Mouse (Mus musculus): Measurements from ENCODE around the gene Drap1. TPM values are rescaled to one million over a fixed set of nuclear protein-coding genes. Genes with fewer than 3 reads are reported as not detected.
A peak's percentile ranks its signal among the peaks of the same experiment; 100 is the strongest.

Drap1 gene
- total RNA-seq, 2 experiments from 2014 or later = 25.4 to 31.0 TPM

DNA sequence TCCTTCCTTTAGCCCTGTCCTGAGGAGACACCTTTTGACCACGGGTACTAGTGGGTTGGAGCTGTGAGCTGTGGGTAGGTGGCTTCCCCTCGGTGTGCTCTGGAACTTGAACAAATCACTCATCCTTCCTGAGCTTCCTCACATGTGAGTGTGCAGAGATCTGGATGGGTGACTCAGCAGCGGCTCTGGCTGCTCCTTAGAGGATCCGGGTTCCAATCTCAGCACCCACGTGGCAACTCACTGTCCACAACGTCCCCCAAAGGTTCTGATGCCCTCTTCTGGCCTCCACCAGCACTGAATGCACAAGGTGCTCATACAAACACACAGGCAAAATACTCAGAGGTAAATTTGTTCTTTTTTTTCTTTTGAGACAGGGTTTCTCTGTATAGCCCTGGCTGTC is 27.0 kb upstream of the Drap1 start:
- no peak for ATAC-seq (replicated peaks; ENCODE audit: low FRiP score, poor library complexity, severe bottlenecking)

DNA sequence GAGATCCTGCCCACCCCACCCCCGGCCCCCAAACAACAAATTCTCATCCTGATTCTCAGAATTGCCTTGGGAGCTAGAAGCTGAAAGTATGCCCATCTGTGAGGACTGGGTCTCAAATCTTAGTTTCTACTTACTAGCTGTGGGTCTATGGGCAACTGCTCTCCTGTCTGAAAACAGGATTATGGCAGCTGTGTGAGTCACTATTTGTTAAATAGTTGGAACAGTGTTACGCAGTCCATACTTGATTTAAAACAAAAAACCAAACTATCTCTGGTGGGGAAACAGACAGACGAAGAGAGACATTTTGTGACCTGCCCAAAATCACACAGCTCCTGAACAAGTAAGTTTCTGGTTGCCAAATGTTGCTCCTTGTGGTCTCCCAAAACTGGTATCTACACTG is 24.9 kb upstream of the Drap1 start:
- no peak for ATAC-seq (replicated peaks; ENCODE audit: low FRiP score, poor library complexity, severe bottlenecking)

DNA sequence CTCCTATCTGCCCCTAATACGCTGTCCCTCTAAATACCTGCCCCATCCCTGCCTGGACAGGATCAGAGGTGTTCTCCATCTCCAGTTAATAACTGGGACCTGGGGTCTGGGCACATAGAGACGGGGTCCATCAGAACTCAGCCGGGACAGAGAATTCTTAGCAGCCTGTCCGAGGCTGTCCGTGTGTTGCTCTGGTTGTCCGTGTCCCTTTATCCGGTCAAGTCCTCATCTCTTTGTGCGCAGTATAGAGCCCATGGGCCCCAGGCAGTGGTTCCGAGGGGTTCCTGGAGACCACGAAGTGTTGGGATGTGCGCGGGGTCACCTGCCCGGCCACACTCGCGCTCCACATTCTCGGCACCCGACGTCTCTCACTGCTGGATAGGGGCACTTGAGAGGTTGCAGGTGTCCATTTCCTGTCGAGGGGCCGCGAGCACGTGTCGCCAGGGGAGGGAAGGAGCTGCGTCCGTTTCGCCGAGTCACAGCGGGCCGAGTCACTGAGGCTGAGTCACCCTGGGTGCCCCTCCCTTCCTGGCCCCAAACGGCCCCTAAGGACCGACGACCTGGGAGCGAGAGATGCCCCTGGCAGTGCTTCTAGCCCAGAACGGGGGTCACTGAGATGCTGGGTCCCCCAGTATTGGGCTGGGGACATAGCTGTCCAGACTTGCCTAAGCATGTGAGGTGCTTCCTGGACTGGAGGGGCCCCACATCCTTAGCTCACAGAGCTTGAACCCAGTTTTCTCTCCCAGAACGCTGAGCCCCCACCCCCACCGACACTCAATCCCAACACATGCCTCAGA is 23.8 kb upstream of the Drap1 start:
- ATAC-seq (replicated peaks; ENCODE audit: low FRiP score, poor library complexity, severe bottlenecking) = peak; percentile 56; the same call in 1 of the 2 replicates

DNA sequence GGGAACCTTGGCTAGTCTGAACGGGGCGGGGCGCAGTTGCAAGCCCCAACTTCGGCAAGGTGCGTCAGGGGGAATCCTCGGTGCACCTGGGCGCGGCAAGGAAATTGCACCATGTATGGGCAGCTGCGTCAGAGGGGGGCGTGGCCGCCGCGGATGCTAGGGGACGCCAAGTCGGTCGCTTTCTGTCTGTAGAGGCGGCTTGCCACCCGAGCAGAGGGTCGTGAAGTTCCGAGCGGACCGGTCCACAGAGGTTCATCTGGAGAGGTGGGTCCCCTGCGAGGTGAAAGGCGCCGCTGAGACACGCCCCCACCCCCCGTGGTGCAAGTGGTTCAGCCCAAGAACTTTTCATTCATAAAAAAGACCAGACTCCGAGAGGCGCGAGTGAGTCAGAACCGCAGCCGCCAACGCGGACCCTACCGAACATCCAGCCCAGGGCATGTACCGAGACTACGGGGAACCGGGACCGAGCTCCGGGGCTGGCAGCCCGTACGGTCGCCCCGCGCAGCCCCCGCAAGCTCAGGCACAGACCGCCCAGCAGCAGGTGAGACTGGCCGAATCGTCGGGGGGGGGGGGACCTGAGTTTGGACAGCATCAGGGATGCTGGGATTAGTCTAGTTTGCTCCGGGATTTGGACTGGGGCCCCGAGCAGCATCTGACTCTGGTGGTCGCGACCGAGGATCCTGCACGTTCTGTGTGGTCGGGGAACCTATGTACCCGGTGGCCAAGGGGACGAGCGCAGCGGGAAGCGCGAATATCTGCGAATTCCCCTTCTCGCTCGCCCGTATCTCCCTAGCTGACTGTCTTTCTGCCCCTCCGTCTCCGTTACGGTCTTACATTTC is 23.0 kb upstream of the Drap1 start, which contains the start of gene Fosl1:
TSS of gene Fosl1 (plus strand) at position 33 of the 839 bp plus-strand sequence.
- ATAC-seq (replicated peaks; ENCODE audit: low FRiP score, poor library complexity, severe bottlenecking) = peak; percentile 56; the same call in 1 of the 2 replicates

DNA sequence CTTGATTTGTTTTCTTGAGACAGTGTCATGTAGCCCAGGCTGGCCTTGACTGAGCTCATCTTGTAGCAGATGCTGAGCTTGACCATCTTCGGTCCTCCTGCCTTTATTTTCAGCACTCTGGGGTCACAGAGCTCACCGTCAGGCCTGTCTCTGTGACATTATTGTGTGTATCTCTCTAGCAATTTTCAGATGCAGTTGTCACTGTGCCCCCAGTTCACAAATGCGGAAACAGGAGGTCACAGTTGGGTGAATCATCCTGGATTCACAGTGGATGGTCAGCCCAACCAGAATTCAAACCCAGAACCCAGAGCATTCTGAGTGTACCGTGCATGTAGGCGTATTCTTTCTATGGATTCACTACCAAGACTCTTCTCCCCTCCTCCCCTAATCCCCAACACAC is 21.0 kb upstream of the Drap1 start:
- no peak for ATAC-seq (replicated peaks; ENCODE audit: low FRiP score, poor library complexity, severe bottlenecking)

DNA sequence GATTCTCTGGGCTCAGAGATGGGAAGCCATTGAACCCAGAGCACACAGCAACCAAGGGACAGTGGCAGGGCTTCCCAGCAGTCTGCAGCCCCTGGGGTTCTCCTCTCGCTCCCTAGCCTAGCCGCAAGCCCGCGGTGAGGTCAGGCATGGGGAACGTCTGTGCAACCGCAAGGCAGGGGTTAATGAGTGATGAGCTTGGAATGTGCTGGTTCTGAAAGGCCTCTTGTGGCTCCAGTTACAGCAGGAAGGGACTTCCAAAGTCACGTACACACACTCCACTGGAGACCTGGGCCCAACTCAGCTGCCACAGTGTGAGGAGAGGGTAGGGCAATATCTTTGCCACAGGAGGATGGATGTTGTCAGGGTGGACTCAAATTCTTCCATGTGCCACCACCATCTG is 20.2 kb upstream of the Drap1 start:
- ATAC-seq (replicated peaks; ENCODE audit: low FRiP score, poor library complexity, severe bottlenecking) = no peak

DNA sequence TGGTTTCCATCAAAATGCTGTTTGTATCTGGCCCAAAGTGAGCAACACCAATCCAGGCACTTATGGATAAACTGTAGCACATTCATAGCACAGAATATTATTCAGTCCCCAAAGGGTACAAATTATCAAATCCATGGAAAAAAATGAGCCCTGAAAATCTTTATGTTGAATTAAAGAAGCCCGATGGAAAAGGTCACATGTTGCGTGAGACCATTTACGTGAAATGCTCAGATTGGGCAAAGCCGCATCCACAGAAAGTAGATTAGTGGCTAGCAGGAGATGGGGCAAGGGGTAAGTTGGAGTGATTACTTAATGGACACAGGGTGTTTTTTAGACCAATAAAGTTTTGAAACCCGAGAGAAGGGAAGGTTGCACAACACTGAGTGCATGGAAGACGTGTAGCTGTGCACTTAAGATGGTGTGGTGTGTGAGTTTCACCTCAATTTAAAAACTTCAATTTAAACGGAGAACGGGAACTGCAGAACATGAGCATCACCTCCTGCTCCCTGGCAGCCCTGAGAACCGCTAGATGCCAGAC is 19.7 kb upstream of the Drap1 start:
- no peak for ATAC-seq (replicated peaks; ENCODE audit: low FRiP score, poor library complexity, severe bottlenecking)

DNA sequence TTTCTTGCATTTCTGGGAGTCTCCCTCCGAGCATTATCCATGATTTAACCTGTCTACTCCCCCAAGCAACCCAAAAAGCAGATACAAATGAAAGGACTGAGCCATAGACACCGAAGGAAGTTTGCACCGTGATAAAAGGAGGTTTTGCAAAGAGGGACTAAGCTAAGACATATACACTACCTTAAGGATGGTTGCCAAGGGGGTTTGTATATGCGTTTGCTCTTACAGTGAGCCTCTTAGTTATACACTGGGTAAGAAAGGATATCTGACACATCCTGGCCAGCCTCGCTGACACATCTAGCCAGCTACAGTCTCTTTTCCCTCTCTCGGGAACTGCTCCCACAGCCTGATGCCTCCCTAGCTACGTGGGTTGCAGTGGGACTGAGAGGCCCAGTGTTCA is 9.2 kb upstream of the Drap1 start:
- no peak for ATAC-seq (replicated peaks; ENCODE audit: low FRiP score, poor library complexity, severe bottlenecking)

DNA sequence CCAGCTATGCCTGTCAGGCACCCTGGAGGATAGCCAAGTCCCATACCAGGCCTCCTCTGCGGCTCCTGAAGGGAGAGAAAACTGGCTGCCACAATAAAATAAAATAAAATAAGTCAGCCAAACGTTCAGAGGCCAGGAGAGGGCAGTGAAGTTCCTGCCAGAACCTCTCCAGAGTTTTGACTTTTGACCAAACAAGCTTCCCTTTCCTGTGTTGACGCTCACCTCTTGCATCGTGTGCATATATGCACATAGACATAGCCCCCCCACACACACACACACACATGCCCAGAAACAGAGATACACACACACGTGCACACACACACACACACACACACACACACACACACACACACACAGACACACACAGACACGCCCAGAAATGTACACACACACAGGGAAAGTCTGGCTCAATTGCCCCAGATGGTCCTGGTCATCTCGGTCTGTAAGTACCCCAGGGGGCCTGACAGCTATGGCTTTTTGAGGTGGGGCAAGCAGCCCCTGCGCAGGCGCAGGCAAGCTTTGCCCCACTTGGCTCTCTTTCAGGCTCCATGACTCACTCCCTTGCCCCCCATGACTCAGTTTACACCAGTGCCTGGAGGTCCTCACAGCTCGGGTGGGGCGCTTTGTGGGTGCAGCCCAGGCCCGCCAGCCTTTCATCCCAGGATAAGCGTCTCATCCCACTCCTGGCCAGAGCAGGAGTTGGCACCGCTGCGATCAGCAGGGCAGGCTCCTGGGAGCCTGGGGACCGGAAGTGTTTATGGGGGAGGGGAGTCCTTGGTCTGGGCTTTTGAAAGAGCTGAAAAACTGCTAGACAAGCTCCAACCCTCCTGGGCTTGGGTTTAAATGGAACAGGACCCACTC is 8.4 kb upstream of the Drap1 start:
- no peak for ATAC-seq (replicated peaks; ENCODE audit: low FRiP score, poor library complexity, severe bottlenecking)

DNA sequence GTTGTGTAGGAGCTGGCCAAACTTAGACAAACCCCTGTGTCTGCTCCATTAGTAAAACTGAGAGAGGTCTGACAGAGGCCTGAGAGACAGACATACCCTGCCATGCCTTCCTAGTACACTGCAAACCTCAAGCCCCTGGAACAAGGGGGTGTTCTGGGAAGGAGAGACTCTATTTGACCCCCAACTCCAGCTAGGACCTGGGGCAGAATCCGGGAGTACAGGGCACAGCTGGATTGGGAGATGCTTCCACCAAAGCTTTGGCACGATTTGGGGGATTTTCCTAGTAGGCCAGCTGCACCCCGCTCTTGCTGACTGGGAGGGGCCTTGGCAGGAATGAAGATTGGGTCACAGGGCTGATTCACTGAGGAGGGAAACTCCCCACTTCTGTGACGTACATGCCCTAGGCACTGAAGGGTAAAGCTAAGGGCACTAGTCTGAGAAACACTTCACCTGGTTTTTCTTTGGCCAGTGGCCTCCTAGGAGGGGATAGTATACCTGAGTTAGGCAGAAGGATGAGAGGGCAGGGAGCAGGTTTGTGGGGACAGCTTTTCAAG is 7.2 kb upstream of the Drap1 start:
- ATAC-seq (replicated peaks; ENCODE audit: low FRiP score, poor library complexity, severe bottlenecking) = no peak

DNA sequence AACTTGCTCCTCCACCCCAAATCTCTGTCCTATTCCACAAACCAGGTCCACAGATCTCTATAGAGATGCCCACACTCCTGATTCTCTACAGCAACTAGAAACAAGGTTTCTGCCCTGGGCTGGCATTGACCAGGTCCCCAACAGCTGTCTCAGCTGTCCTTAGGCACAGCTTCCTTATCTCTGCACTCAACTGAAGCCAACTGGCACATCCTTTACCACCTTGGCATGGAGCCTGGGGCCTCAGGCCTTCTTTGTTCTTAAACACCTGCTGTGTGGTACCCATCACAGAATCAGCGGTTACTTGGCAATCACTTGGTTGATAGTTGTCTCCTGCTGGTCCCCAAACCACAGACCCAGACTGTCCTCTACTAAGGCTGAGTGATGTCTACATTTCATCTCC is 5.6 kb upstream of the Drap1 start:
- ATAC-seq (replicated peaks; ENCODE audit: low FRiP score, poor library complexity, severe bottlenecking) = no peak

DNA sequence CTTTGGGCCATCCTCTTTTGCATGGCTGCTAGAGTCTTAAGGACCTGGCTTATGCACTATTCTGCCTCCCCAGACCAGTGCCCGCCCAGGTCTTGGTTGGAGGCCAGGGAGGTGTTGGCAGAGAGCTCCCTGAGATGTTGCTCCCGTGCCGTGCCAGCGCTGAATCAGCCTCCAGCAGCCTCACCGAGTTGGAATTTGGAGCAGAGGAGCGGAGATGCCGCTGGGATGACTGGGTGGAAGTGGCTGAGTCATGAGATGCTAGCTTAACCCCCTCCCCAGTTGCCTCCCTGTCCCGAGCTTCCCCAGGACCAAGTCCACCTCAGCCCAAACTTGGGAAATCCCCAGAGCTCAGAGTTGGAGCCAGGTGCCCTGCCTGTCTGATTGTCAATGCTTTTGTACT is 5.0 kb upstream of the Drap1 start:
- no peak for ATAC-seq (replicated peaks; ENCODE audit: low FRiP score, poor library complexity, severe bottlenecking)

DNA sequence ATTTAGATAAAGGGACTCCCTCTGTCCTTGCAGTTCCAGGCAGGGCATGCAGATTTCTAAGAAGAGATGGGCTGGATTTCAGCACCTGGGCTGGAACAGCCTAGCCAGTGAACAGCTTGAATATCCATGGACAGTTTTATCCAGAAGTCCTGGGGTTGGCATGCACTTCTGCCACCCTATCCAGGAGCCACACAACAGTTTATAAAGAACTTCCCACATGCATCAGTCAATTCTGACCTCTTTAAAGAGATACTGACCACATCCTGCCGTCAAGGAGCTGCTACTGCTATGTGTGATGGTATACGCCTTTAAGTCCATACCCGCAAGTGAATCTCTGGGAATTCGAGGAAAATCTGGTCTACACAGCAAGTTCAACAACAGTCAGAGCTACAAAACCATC is 4.4 kb upstream of the Drap1 start:
- no peak for ATAC-seq (replicated peaks; ENCODE audit: low FRiP score, poor library complexity, severe bottlenecking)

DNA sequence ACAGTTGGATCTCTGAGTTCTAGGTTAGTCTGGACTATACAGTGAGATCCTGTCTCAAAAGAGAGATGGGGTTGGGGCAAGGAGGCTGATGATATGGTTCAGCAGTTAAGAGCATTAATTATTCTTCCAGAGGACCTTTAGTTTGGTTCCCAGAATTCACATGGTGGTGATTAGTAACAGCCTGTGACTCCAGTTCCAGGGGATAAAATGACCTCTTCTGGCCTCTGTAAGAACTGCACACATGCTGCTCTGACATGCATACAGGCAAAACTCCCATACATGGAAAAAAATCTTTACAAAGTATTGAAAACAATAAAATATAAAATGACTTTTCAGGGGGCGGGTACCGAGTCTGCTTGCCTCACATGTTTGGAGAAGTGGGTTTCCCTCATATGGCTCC is 3.3 kb upstream of the Drap1 start:
- ATAC-seq (replicated peaks; ENCODE audit: low FRiP score, poor library complexity, severe bottlenecking) = no peak

DNA sequence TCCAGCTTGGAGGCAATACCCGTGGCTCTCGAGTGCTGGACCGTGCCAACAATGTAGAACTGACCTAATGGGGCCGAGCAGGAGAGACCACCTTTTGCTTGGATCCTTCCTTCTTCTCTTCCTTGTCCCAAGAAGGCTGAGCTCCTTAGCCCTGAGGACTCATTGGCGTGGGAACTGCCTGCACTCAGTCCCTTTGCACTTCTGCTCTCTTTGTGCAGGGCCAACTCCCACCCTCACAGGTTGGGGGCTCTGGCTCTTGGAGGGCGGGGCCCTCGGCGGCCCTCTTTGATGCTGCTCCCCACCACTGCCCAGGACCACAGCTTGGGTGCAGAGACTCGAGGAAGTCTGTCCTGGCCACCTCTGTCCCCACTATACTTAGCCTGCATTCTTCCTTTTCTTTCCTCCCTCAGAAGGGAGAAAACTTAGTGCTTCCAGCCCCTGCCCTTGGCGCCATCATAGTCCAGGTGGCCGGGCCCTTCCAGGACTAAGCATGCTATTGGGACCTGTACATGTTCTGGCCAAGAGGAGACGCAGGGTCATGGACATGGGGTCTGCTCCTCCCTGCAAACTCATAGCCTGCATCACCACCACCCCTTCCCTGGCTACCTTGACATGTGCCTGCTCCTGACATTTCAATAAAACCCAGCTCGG is 2.0 kb upstream of the Drap1 start:
- no peak for ATAC-seq (replicated peaks; ENCODE audit: low FRiP score, poor library complexity, severe bottlenecking)

DNA sequence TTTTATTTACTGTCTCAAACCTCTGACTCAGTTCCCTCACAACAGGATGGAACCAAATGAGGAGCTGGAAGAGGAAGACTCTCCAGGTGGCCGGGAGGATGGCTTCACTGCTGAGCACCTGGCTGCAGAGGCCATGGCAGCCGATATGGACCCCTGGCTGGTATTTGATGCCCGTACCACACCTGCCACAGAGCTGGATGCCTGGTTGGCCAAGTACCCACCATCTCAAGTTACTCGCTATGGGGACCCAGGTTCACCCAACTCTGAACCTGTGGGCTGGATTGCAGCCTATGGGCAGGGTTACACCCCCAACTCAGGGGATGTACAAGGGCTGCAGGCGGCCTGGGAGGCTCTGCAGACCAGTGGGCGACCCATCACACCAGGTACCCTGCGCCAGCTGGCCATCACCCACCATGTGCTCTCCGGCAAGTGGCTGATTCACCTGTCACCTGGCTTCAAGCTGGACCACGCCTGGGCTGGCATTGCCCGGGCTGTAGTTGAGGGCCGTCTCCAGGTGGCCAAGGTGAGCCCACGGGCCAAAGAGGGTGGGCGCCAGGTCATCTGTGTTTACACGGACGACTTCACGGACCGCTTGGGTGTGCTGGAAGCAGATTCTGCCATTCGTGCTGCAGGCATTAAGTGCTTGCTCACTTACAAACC is 1.3 kb upstream of the Drap1 start:
- no peak for ATAC-seq (replicated peaks; ENCODE audit: low FRiP score, poor library complexity, severe bottlenecking)

DNA sequence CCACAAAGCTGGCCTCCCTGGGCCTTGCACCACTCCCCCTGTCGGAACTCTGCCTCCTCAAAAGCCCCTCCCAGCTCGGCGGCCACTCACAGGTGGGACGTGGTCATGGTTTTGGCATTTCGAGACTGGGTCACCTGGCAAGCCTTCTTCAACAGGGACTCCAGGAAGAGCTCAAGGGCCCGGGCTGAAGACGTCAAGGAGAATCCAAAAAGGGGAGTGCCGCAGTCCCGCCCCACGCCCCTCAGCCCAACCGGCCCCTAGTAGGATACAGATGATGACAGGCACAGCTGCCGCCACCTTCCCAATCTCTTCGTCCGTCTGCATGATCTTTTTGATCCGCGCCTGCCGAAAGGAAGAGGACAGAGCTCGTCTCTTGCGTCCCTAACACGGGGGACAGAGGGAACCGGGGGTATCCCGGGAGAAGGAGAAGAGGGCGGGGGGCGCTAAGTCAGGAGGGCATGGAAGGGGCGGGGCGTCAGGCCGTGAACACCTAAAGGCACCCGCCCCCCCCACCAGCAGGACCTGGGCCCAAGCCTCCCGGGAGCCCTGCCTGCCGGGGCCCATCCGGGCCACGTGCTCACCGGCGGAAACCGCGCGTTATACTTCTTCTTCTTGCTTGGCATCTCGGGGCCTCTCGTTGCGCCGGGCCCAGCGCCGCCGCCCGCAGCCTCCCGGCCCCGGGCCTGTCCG is 542 bp downstream of the Drap1 start:
- ATAC-seq (replicated peaks; ENCODE audit: low FRiP score, poor library complexity, severe bottlenecking) = peak; percentile 23

DNA sequence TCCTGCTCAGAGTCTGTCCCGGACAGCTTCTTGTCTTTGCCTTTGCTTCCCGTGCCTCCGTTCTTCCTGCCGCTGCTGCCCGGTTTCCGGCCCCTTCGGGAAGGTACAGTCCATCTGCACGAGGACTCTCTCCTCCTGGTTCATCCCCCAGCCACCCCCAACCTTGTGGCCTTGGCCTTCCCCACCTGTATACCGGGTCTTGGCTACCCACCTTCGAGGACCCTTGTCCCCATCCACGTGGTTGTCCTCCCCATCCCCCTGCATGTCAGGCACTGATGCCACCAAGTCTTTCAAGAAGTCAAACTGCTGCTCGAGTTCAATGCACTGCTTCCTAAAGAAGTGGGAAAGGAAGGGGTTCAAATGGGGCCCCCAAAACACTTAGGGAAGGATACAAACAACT is 1.2 kb downstream of the Drap1 start:
- ATAC-seq (replicated peaks; ENCODE audit: low FRiP score, poor library complexity, severe bottlenecking) = no peak

All from erythroid progenitor cell, adult 5-6 weeks (primary cell).